9 mouse cellular contexts compared by ENCODE assay signal in the genomic region with DNA sequence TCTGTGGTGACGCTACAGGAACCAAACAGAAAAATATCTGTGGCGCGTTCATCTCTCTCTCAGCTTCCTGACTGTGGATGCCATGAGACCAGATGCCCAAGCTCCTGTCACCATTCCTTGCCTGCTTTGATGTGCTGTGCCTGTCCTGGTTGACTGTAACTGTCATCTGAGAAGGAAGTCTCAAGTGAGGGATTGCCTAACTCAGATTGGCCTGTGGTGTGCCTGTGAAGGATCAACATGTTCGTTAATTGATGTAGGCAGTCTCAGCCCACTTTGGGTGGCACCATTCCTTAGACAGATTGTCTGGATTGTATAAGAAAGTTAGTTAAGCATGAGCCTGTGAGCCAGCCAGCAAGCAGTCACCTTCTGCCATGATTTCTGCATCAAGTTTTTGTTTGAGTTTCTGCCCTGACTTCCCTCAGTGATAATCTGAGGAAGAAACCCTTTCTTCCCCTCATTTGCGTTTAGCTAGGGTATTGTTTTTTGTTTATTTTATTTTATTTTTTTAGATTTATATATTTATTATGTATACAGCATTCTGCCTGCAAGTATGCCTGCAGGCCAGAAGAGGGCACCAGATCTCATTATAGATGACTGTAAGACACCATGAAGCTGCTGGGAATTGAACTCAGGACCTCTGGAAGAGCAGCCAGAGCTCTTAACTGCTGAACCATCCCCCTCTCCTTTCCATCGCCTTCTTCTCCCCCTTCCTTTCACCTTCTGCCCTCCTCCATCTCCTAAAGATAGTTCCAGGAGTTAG. TPM values are rescaled to one million over a fixed set of nuclear protein-coding genes. Genes with fewer than 3 reads are reported as not detected.
A peak's percentile ranks its signal among the peaks of the same experiment; 100 is the strongest.
DNase-seq lines count a peak whose midpoint lies in the region; ATAC-seq lines count a peak whose summit lies in the region.
"Had no signal": no experiment of that assay in that cellular context is flagged by ENCODE, and none has a peak within 500 bp of the region (broad histone marks: within the 10 kb centered on the region; RNA-seq: fewer than 3 reads in every experiment).

No protein-coding gene starts in this region.

- peaks cover 38% of the 10 kb centered on the region; the same call in 1 of the 2 replicates for H3K79me2 ChIP-seq in macrophage (ENCODE audit: inconsistent target)

- no peaks in the 10 kb centered on the region for H3K27me3 ChIP-seq in kidney, embryonic 14.5 days (ENCODE audit: control insufficient read depth, insufficient read depth, low read length)
- H3K27me3 ChIP-seq in embryonic facial prominence, embryonic 14.5 days (replicated peaks; ENCODE audit: control insufficient read depth, insufficient read depth, low read length) = no peaks in the 10 kb centered on the region

- peak overlapping the region; percentile 71; the same call in 1 of the 2 replicates for H3K27ac ChIP-seq in kidney, embryonic 14.5 days (ENCODE audit: low read depth, low read length)
- H3K27ac ChIP-seq in embryonic facial prominence, embryonic 14.5 days (replicated peaks; ENCODE audit: low read depth, low read length) = peak overlapping the region; percentile 46; the same call in 1 of the 2 replicates
- peak overlapping the region; percentile 90 for H3K27ac ChIP-seq in macrophage

- no peak for ATAC-seq in kidney, embryonic 14.5 days (ENCODE audit: low FRiP score, low TSS enrichment)
- no peak for ATAC-seq in embryonic facial prominence, embryonic 14.5 days (ENCODE audit: low read depth)
- no peak for ATAC-seq in activated CD4-positive, CD25-positive, alpha-beta regulatory T cell, adult 4 months

- H3K4me2 ChIP-seq in kidney, embryonic 14.5 days (replicated peaks; ENCODE audit: low read depth, low read length) = no peak overlapping the region
- H3K4me2 ChIP-seq in embryonic facial prominence, embryonic 14.5 days (ENCODE audit: low read depth, low read length) = no peak overlapping the region

- H3K36me3 ChIP-seq in kidney, embryonic 14.5 days (ENCODE audit: control insufficient read depth, insufficient read depth, low read length) = no peaks in the 10 kb centered on the region
- H3K36me3 ChIP-seq in embryonic facial prominence, embryonic 14.5 days (ENCODE audit: control insufficient read depth, insufficient read depth, low read length) = no peaks in the 10 kb centered on the region
- no peaks in the 10 kb centered on the region for H3K36me3 ChIP-seq in macrophage (ENCODE audit: inconsistent target)

- H3K4me1 ChIP-seq in kidney, embryonic 14.5 days (ENCODE audit: control insufficient read depth, insufficient read depth, low read length) = peaks cover 5% of the 10 kb centered on the region; the same call in 1 of the 2 replicates
- no peaks in the 10 kb centered on the region; the same call in 1 of the 2 replicates for H3K4me1 ChIP-seq in embryonic facial prominence, embryonic 14.5 days (ENCODE audit: control insufficient read depth, insufficient read depth, low read length)

- 87% methylated on average over 6 of the region's 6 CpGs for WGBS in kidney, embryonic 14.5 days
- WGBS in embryonic facial prominence, embryonic 14.5 days = 85% methylated on average over 6 of the region's 6 CpGs
- WGBS in macrophage (ENCODE audit: missing documents) = 79% methylated on average over 5 of the region's 6 CpGs

- no peak overlapping the region for H3K4me3 ChIP-seq in kidney, embryonic 14.5 days (ENCODE audit: low read length)
- no peak overlapping the region for H3K4me3 ChIP-seq in embryonic facial prominence, embryonic 14.5 days (ENCODE audit: low read depth, low read length)
- H3K4me3 ChIP-seq in macrophage (ENCODE audit: inconsistent target) = no peak overlapping the region
- H3K4me3 ChIP-seq: erythroblast, embryonic 14.5 days had no signal

- H3K9ac ChIP-seq in kidney, embryonic 14.5 days (ENCODE audit: low read depth, low read length) = no peak overlapping the region
- no peak overlapping the region for H3K9ac ChIP-seq in embryonic facial prominence, embryonic 14.5 days (ENCODE audit: low read depth, low read length)

- H3K9me3 ChIP-seq in kidney, embryonic 14.5 days (ENCODE audit: control insufficient read depth, low read length) = no peaks in the 10 kb centered on the region
- H3K9me3 ChIP-seq in embryonic facial prominence, embryonic 14.5 days (ENCODE audit: control insufficient read depth, low read length) = no peaks in the 10 kb centered on the region

- no peak for DNase-seq in kidney, postnatal 36 days
- peak; percentile 28 for DNase-seq in CD4-positive helper T cell, adult 2 months (ENCODE audit: low read depth, low spot score)
- no peak for DNase-seq in embryonic facial prominence, embryonic 14.5 days (ENCODE audit: low spot score)
- DNase-seq in adrenal gland, postnatal 36 days = no peak
- DNase-seq in c-Kit-positive CD71-positive TER-119-positive erythroid progenitor cells, embryonic 14.5 days (ENCODE audit: low spot score) = no peak

RNA-seq across cellular contexts. Expression of gene Disc1, which starts 14.3 kb away (rescaled TPM):
- polyA plus RNA-seq in kidney, embryonic 14.5 days (2014; fragmentation: Nextera tagmentation; extraction: Ambion mirVana) = 2.2 and 3.2 TPM in 2 replicates
- 1.5 and 1.6 TPM in 2 replicates for polyA plus RNA-seq in embryonic facial prominence, embryonic 14.5 days (2014; fragmentation: Nextera tagmentation; extraction: Ambion mirVana)
- total RNA-seq in macrophage (2018; cell fraction: chromatin; rRNA removed) = 10 to 100 TPM; 11.7 to 53.2 (median 26.5) TPM
- 1 to 10 TPM in 23 of 26 experiments, under 1 TPM in 3; 0.78 to 3.7 (median 1.8) TPM for total RNA-seq in macrophage (2018; cell fraction: cytosol; rRNA removed)
- 10 to 100 TPM in 14 of 26 experiments, 1 to 10 TPM in 12; 3.5 to 35.8 (median 10.9) TPM for total RNA-seq in macrophage (2018; cell fraction: nucleus; rRNA removed)
- 0.56 to 2.0 TPM (median 2.0 TPM) in 3 replicates for polyA plus RNA-seq in macrophage (2018)
- under 1 TPM; 0.37 to 0.56 TPM for polyA plus RNA-seq in activated CD4-positive, CD25-positive, alpha-beta regulatory T cell, adult 4 months (2017; shearing (Covaris generic))
- 1 to 10 TPM; 1.2 to 1.8 TPM for total RNA-seq in adrenal gland, postnatal 36 days (2021)
- polyA plus RNA-seq: erythroblast, embryonic 14.5 days had no signal

RNA-seq across cellular contexts. Expression of gene Tsnax, which starts 55.5 kb away (rescaled TPM):
- polyA plus RNA-seq in kidney, embryonic 14.5 days (2014; fragmentation: Nextera tagmentation; extraction: Ambion mirVana) = 86.0 and 128 TPM in 2 replicates
- 130 and 138 TPM in 2 replicates for polyA plus RNA-seq in embryonic facial prominence, embryonic 14.5 days (2014; fragmentation: Nextera tagmentation; extraction: Ambion mirVana)
- 10 to 100 TPM in 22 of 26 experiments, 1 to 10 TPM in 4; 5.6 to 54.4 (median 29.0) TPM for total RNA-seq in macrophage (2018; cell fraction: chromatin; rRNA removed)
- 10 to 100 TPM; 26.1 to 43.2 (median 37.5) TPM for total RNA-seq in macrophage (2018; cell fraction: cytosol; rRNA removed)
- total RNA-seq in macrophage (2018; cell fraction: nucleus; rRNA removed) = 10 to 100 TPM in 24 of 26 experiments, 1 to 10 TPM in 2; 9.4 to 58.5 (median 27.9) TPM
- polyA plus RNA-seq in macrophage (2018) = 32.8 to 60.5 TPM (median 37.0 TPM) in 3 replicates
- polyA plus RNA-seq in activated CD4-positive, CD25-positive, alpha-beta regulatory T cell, adult 4 months (2017; shearing (Covaris generic)) = 10 to 100 TPM; 67.9 to 73.2 TPM
- total RNA-seq in adrenal gland, postnatal 36 days (2021) = 10 to 100 TPM; 80.0 to 90.7 TPM
